Mouse (Mus musculus): Measurements from ENCODE around the gene Mgat5.

- TF ChIP-seq CTCF (IDR thresholded peaks at IDR 0.05; ENCODE audit: borderline replicate concordance, control insufficient read depth, extremely low read depth, insufficient read depth, low read length, poor library complexity), result no peak
- TF ChIP-seq POLR2A (IDR thresholded peaks at IDR 0.05; ENCODE audit: control insufficient read depth, extremely low read depth, insufficient read depth, low read length, poor library complexity), result no peak
These were observed 95.0 kb downstream of the Mgat5 start for GRCm38 (mm10) chr1:127299774-127300173.

Measured in thymus, adult 2 months (tissue).